Mouse (Mus musculus) brown adipose tissue, adult 24 weeks (tissue): ENCODE results near the gene Gm5725. TPM values are rescaled to one million over a fixed set of nuclear protein-coding genes. Genes with fewer than 3 reads are reported as not detected.
"Not testable (repeated sequence)": the region's sequence is repeated elsewhere in the genome, so short reads cannot be mapped to it uniquely, and the experiment has no call there.

ENCODE experiments used
- H3K27ac ChIP-seq: fragments of 200-500 bp; replicated peaks from 2 replicates; pipeline ENCODE4 v1.5.1; 2012; ENCODE audit warnings: low read depth, mild to moderate bottlenecking, low read length
- H3K4me1 ChIP-seq: fragments of 200-500 bp; 2 replicates; pipeline ENCODE4 v1.6.1; 2012; ENCODE audit warnings: low read length, mixed read lengths; ENCODE audit not compliant: control insufficient read depth, insufficient read depth, insufficient read length
- H3K4me3 ChIP-seq: fragments of 200-500 bp; 2 replicates; pipeline ENCODE4 v1.5.1; 2012; ENCODE audit warnings: low read depth, mild to moderate bottlenecking, low read length, moderate library complexity; ENCODE audit not compliant: insufficient read depth
- polyA plus RNA-seq: library from polyadenylated mRNA; stranded (reverse); fragments of >200 nt; gene quantifications from 2 replicates; pipeline ENCODE4 v1.2.4, GENCODE M21; 2012; ENCODE audit not compliant: missing spikeins, insufficient read depth, insufficient read length

Gene Gm5725
- not detected in 2 replicates for polyA plus RNA-seq

DNA sequence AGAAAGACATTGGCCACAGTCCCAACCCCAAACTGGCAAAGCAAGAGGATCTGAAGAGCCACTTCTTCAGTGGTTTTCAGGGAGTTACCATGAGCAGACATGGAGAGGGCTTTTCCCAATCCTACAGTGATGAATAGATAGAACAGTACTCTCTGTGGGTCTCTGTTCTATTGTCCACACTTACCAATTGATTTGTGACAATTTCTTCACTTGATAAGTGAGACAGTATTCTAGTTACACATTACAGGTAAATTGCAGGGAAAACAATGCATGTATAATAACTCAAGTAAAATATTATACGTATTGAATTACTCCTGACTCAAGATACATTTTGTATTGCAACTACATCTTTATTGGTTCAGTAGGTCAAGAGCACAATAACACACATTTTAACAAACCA is at the start of gene Gm5725:
Gm5725 (minus strand) TSS at position 101 of the 400 bp plus-strand sequence.
- H3K4me3 ChIP-seq, H3K27ac ChIP-seq, H3K4me1 ChIP-seq: not testable (repeated sequence)

DNA sequence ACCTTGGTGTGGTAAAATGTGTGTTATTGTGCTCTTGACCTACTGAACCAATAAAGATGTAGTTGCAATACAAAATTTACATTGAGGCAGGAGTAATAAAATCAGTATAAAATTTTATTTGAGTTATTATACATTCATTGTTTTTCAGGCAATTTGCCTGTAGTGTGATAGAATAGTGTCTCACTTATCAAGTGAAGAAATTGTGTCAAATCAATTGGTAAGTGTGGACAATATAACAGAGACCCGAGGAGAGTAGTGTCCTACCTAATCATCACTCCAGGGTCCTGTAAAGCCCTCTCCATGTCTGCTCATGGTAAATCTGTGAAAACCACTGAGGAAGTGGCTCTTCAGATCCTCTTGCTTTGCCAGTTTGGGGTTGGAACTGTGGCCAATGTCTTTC is 12.0 kb downstream of the Gm5725 start, which contains the start of gene Vmn1r135:
Vmn1r135 (plus strand) TSS at position 301 of the 400 bp plus-strand sequence.
- not testable (repeated sequence) for H3K4me3 ChIP-seq, H3K4me1 ChIP-seq, H3K27ac ChIP-seq

DNA sequence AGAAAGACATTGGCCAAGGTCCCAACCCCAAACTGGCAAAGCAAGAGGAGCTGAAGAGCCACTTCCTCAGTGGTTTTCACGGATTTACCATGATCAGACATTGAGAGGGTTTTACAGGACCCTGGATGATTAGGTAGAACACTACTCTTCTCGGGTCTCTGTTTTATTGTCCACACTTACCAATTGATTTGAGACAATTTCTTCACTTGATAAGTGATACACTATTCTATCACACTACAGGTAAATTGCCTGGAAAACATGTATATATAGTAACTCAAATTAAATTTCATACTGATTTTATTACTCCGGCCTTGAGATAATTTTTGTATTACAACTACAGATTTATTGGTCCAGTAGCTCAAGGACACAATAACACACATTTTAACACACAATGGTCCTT is 47.4 kb downstream of the Gm5725 start, which contains the start of gene Gm4177:
Gm4177 (minus strand) TSS at position 101 of the 400 bp plus-strand sequence.
- H3K4me1 ChIP-seq, H3K4me3 ChIP-seq, H3K27ac ChIP-seq: not testable (repeated sequence)

Other genes starting within 250 kb of the Gm5725 start
- not detected in 2 replicates for gene Vmn1r132, start 230.2 kb downstream of the Gm5725 start, polyA plus RNA-seq
- gene Gm4175, start 82.8 kb downstream of the Gm5725 start, polyA plus RNA-seq, result not detected in 2 replicates
- gene Gm4177, start 47.5 kb downstream of the Gm5725 start, polyA plus RNA-seq, result not detected in 2 replicates
- gene Vmn1r135, start 11.9 kb downstream of the Gm5725 start, polyA plus RNA-seq, result not detected in 2 replicates
- gene Gm5891, start 77.0 kb upstream of the Gm5725 start, polyA plus RNA-seq, result not detected in 2 replicates
- gene Vmn1r137, start 150.3 kb upstream of the Gm5725 start, polyA plus RNA-seq, result not detected in 2 replicates
- gene Vmn1r138, start 184.6 kb upstream of the Gm5725 start, polyA plus RNA-seq, result not detected in 2 replicates
- gene Gm6176, start 212.0 kb upstream of the Gm5725 start, polyA plus RNA-seq, result not detected in 2 replicates
- gene Vmn1r139, start 224.8 kb upstream of the Gm5725 start, polyA plus RNA-seq, result not detected in 2 replicates